Mouse (Mus musculus): ENCODE data around the gene Orai2.

DNA sequence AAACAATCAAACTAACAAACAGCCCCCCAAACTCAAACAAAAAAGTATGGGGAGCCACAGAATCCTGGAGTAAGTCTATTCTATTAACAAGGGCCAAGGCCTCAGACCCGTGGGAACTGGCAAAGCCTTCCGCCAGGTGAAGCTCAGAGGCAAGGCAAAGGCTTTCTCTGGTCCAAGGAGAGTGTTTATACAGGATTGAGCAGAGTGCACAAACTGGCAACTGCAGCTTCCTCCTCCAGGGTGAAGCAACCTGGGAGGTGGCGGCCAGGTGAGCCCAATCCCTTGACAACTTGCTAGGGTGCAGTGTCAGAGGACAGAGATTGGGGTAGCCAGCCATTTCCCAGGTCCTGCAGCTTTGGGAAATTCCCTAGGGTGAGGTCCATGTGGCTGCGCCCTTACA is 3.2 kb downstream of the Orai2 start:
- TF ChIP-seq CTCF (IDR thresholded peaks at IDR 0.05; ENCODE audit: extremely low read depth, insufficient read depth, insufficient read length, insufficient replicate concordance) (no peak), POLR2A (IDR thresholded peaks at IDR 0.05; ENCODE audit: low read depth, low read length) (no peak)
